Mouse (Mus musculus) olfactory bulb, adult 2 months (tissue): ENCODE data around the gene Lrrc52. TPM values are rescaled to one million over a fixed set of nuclear protein-coding genes. Genes with fewer than 3 reads are reported as not detected.

Source experiments
- H3K27ac ChIP-seq: fragments of 200-500 bp; 2 replicates; pipeline ENCODE4 v1.5.1; 2012; ENCODE audit warnings: low read depth, low read length; ENCODE audit not compliant: insufficient read depth
- H3K4me1 ChIP-seq: fragments of 200-500 bp; 2 replicates; pipeline ENCODE4 v1.6.1; 2012; ENCODE audit warnings: low read length; ENCODE audit not compliant: control insufficient read depth, insufficient read depth
- H3K4me3 ChIP-seq: fragments of 200-500 bp; 2 replicates; pipeline ENCODE4 v1.5.1; 2012; ENCODE audit warnings: mild to moderate bottlenecking, low read depth, low read length, moderate library complexity; ENCODE audit not compliant: insufficient read depth
- CTCF ChIP-seq: fragments of 200-500 bp; IDR thresholded peaks from 2 replicates; pipeline ENCODE4 v1.5.1; 2012; ENCODE audit warnings: low read depth, mild to moderate bottlenecking, low read length, moderate library complexity; ENCODE audit not compliant: insufficient read depth
- POLR2A ChIP-seq: fragments of 200-500 bp; IDR thresholded peaks from 2 replicates; pipeline ENCODE4 v1.6.1; 2012; ENCODE audit warnings: mild to moderate bottlenecking, low read depth, low read length, moderate library complexity; ENCODE audit not compliant: insufficient read depth
- WGBS: fragments of 180-500 bp; shearing (Covaris S2); methylation state at CpG from one replicate; pipeline ENCODE4 v1.1.7; 2018; 5-methylcytosine and 5-hydroxymethylcytosine counted together
- polyA plus RNA-seq: library from polyadenylated mRNA; stranded (reverse); fragments of >200 nt; gene quantifications from 2 replicates; pipeline ENCODE4 v1.2.4, GENCODE M21; 2012; ENCODE audit warnings: low replicate concordance; ENCODE audit not compliant: missing spikeins, insufficient read depth, insufficient read length

Gene Lrrc52
- polyA plus RNA-seq, 1 experiment = not detected

GRCm38 (mm10) chr1:167422501-167423240 is 43.9 kb downstream of the Lrrc52 start:
- Histone ChIP-seq H3K4me1 (peaks cover 5% of the 10 kb centered on the region; the same call in 1 of the 2 replicates), H3K27ac (no peak overlapping the region), H3K4me3 (no peak overlapping the region)
- TF ChIP-seq CTCF (no peak), POLR2A (no peak)
- WGBS = 62% methylated on average over 11 of the region's 11 CpGs

GRCm38 (mm10) chr1:167414846-167415245 is 51.7 kb downstream of the Lrrc52 start:
- WGBS = 2% methylated on average over 7 of the region's 7 CpGs
- TF ChIP-seq POLR2A (no peak), CTCF (no peak)
- H3K27ac ChIP-seq = no peak overlapping the region
- H3K4me1 ChIP-seq = no peaks in the 10 kb centered on the region
- H3K4me3 ChIP-seq = no peak overlapping the region

- no peak for TF ChIP-seq CTCF
- WGBS = 84% methylated on average over 12 of the region's 12 CpGs
- no peak overlapping the region for H3K27ac ChIP-seq
Measured at GRCm38 (mm10) chr1:167411991-167412715, 54.4 kb downstream of the Lrrc52 start.

GRCm38 (mm10) chr1:167409601-167410000 is 57.0 kb downstream of the Lrrc52 start:
- WGBS = 73% methylated on average over 4 of the region's 4 CpGs
- TF ChIP-seq POLR2A = no peak
- no peak for TF ChIP-seq CTCF
- Histone ChIP-seq H3K4me3 (no peak overlapping the region), H3K4me1 (no peaks in the 10 kb centered on the region), H3K27ac (no peak overlapping the region)

More at GRCm38 (mm10) chr1:167411991-167412715, 54.4 kb downstream of the Lrrc52 start:
- H3K4me3 ChIP-seq = no peak overlapping the region
- no peaks in the 10 kb centered on the region for H3K4me1 ChIP-seq

- TF ChIP-seq POLR2A (no peak), CTCF (no peak)
- H3K4me1 ChIP-seq = no peaks in the 10 kb centered on the region
- 88% methylated on average over 4 of the region's 4 CpGs for WGBS
- H3K4me3 ChIP-seq = no peak overlapping the region
- no peak overlapping the region for H3K27ac ChIP-seq
Measured at GRCm38 (mm10) chr1:167405237-167405636, 61.3 kb downstream of the Lrrc52 start.

Other genes with a start within 250 kb of the Lrrc52 start
- gene Uck2, start 181.5 kb downstream of the Lrrc52 start, polyA plus RNA-seq = 323 TPM in 1 of 2 replicates, not detected in the other
- not detected in 2 replicates for gene Tmco1, start 158.4 kb downstream of the Lrrc52 start, polyA plus RNA-seq
- gene Aldh9a1, start 116.8 kb downstream of the Lrrc52 start, polyA plus RNA-seq = not detected in 2 replicates
- gene Mgst3, start 72.9 kb downstream of the Lrrc52 start, polyA plus RNA-seq = not detected in 2 replicates
- not detected in 2 replicates for gene Rxrg, start 131.6 kb upstream of the Lrrc52 start, polyA plus RNA-seq
- not detected in 2 replicates for gene Lmx1a, start 222.5 kb upstream of the Lrrc52 start, polyA plus RNA-seq